Mouse (Mus musculus) myocyte (in vitro differentiated cells): ENCODE results near the gene Aifm1.

Source experiments
- MYOD1 ChIP-seq, 3 experiments: IDR thresholded peaks; one replicate each; pipeline ENCODE4 v1.6.1; 2011; ENCODE audit warnings: control low read depth in 2 of 3, low read depth in 2 of 3, mild to moderate bottlenecking in 2 of 3, moderate library complexity in 1 of 3; ENCODE audit not compliant: insufficient read length in 2 of 3, control insufficient read depth in 1 of 3
- POLR2A ChIP-seq: IDR thresholded peaks from one replicate; pipeline ENCODE4 v1.6.1; 2011; ENCODE audit warnings: low read depth, mild to moderate bottlenecking, control low read depth, moderate library complexity; ENCODE audit not compliant: insufficient read length
- TCF3 ChIP-seq: IDR thresholded peaks from one replicate; pipeline ENCODE4 v1.6.1; 2011; ENCODE audit warnings: low read depth, control low read depth; ENCODE audit not compliant: insufficient read length

DNA sequence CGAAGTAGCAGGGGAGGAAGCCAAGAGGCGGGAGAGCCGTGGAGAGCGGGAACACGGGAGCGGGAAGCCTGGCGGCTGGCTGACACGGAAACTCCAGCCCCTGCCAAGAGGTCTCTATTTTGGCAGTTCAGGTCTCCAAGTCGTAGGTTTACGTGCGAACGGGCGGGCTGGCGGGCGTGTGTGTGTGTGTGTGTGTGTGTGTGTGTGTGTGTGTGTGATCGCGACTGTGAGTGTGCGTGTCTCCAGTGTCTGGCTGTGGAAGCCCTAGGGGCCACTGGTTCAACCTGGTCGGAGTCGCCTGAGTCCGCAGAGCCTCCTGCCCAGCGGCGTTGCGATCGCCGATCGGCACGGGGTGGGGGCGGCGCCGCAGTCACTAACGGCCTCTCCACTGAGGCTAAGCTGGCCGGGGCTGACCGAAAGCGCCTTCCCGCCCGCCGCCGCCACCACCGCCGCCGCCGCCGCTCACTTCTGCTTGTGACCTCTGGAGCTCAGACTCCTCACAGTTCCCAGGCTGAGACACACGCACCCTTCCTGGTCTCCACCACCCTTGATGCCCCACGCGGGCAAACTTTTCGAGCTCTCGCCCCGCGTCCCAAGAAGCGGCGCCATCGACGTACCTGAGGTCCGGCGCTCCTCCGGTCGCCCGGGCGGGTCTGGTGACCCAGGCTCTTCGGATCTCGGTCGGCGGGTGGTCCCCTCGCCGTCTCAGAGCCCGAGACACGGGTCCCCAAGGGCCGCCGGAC, 60.3 kb downstream of the Aifm1 start:
- no peak for TF ChIP-seq MYOD1 (IDR thresholded peaks at IDR 0.05; ENCODE audit: control insufficient read depth in 1 of 3, insufficient read length in 2 of 3, low read depth in 2 of 3)
- no peak for TF ChIP-seq POLR2A
- no peak for TF ChIP-seq TCF3
